Mouse (Mus musculus): ENCODE data around the gene Ces2c. TPM values are rescaled to one million over a fixed set of nuclear protein-coding genes. Genes with fewer than 3 reads are reported as not detected.
"Not testable (repeated sequence)": the region's sequence is repeated elsewhere in the genome, so short reads cannot be mapped to it uniquely, and the experiment has no call there.

The Ces2c gene
- polyA plus RNA-seq, 1 experiment from 2014 or later: not detected

- WGBS: no CpG with 5 or more reads among the region's 2 CpGs
- H3K9ac ChIP-seq; H3K4me1 ChIP-seq; H3K4me2 ChIP-seq; H3K4me3 ChIP-seq; H3K27me3 ChIP-seq (replicated peaks); ATAC-seq (replicated peaks); H3K27ac ChIP-seq; H3K36me3 ChIP-seq (replicated peaks); H3K9me3 ChIP-seq: not testable (repeated sequence)
These were observed 22.0 kb downstream of the Ces2c start for GRCm38 (mm10) chr8:104868876-104869275.

GRCm38 (mm10) chr8:104886223-104886926 is 39.5 kb downstream of the Ces2c start:
- not testable (repeated sequence) for H3K4me1 ChIP-seq; H3K4me3 ChIP-seq; H3K4me2 ChIP-seq; H3K9me3 ChIP-seq; H3K27me3 ChIP-seq (replicated peaks); H3K36me3 ChIP-seq (replicated peaks); ATAC-seq (replicated peaks); H3K9ac ChIP-seq; H3K27ac ChIP-seq
- no CpG with 5 or more reads among the region's 4 CpGs for WGBS

- no peak for ATAC-seq (replicated peaks)
- H3K4me2 ChIP-seq: no peak overlapping the region
- H3K27ac ChIP-seq: no peak overlapping the region
- 90% methylated on average over 2 of the region's 2 CpGs for WGBS
- H3K4me3 ChIP-seq: no peak overlapping the region
- H3K9ac ChIP-seq: no peak overlapping the region
- no peaks in the 10 kb centered on the region for H3K4me1 ChIP-seq
- no peaks in the 10 kb centered on the region for H3K27me3 ChIP-seq (replicated peaks)
- H3K36me3 ChIP-seq (replicated peaks): no peaks in the 10 kb centered on the region
- no peaks in the 10 kb centered on the region for H3K9me3 ChIP-seq
These were observed 54.9 kb downstream of the Ces2c start for GRCm38 (mm10) chr8:104901746-104902145.

Other genes with a start within 250 kb of the Ces2c start
- not detected in 2 replicates for gene Cdh16, start 222.7 kb upstream of the Ces2c start, polyA plus RNA-seq (2015; fragmentation: Nextera tagmentation; extraction: Ambion mirVana)
- gene Rrad, start 215.7 kb upstream of the Ces2c start, polyA plus RNA-seq (2015; fragmentation: Nextera tagmentation; extraction: Ambion mirVana): 4.0 and 5.1 TPM in 2 replicates
- gene Ciao2b, start 205.1 kb upstream of the Ces2c start, polyA plus RNA-seq (2015; fragmentation: Nextera tagmentation; extraction: Ambion mirVana): 132 and 140 TPM in 2 replicates
- not detected in 2 replicates for gene Ces2a, start 113.1 kb upstream of the Ces2c start, polyA plus RNA-seq (2015; fragmentation: Nextera tagmentation; extraction: Ambion mirVana)
- gene Ces2b, start 15.5 kb upstream of the Ces2c start, polyA plus RNA-seq (2015; fragmentation: Nextera tagmentation; extraction: Ambion mirVana): 0.28 and 0.42 TPM in 2 replicates
- not detected in 2 replicates for gene Ces2e, start 79.2 kb downstream of the Ces2c start, polyA plus RNA-seq (2015; fragmentation: Nextera tagmentation; extraction: Ambion mirVana)
- not detected in 2 replicates for gene Ces2f, start 100.3 kb downstream of the Ces2c start, polyA plus RNA-seq (2015; fragmentation: Nextera tagmentation; extraction: Ambion mirVana)
- gene Ces2g, start 114.7 kb downstream of the Ces2c start, polyA plus RNA-seq (2015; fragmentation: Nextera tagmentation; extraction: Ambion mirVana): 0.08 TPM in 1 of 2 replicates, not detected in the other
- gene Ces2h, start 153.8 kb downstream of the Ces2c start, polyA plus RNA-seq (2015; fragmentation: Nextera tagmentation; extraction: Ambion mirVana): not detected in 2 replicates
- not detected in 2 replicates for gene Ces3a, start 201.5 kb downstream of the Ces2c start, polyA plus RNA-seq (2015; fragmentation: Nextera tagmentation; extraction: Ambion mirVana)
- gene Ces3b, start 236.7 kb downstream of the Ces2c start, polyA plus RNA-seq (2015; fragmentation: Nextera tagmentation; extraction: Ambion mirVana): not detected in 2 replicates

Data from midbrain, embryonic 15.5 days (tissue).